Mouse (Mus musculus): ENCODE results near the gene Uba1.

- TF ChIP-seq CTCF (IDR thresholded peaks at IDR 0.05; ENCODE audit: low read depth) = no peak
- no peak for TF ChIP-seq EP300 (IDR thresholded peaks at IDR 0.05; ENCODE audit: low read depth)
Observed at GRCm38 (mm10) chrX:20688068-20688547, 30.0 kb downstream of the Uba1 start.

Data from liver, postnatal 0 days (tissue).